Mouse (Mus musculus) adrenal gland, adult 2 months (tissue): Measurements from ENCODE around the gene Colgalt1. TPM values are rescaled to one million over a fixed set of nuclear protein-coding genes. Genes with fewer than 3 reads are reported as not detected.

ENCODE experiments used
- DNase-seq: peaks from one replicate; pipeline ENCODE4 v3.0.0; 2021
- microRNA-seq, 2 experiments: library from miRNA; unstranded; fragments of <30 nt; microRNA quantifications; one replicate each; pipeline ENCODE4 v1.2.0; 2021
- polyA plus RNA-seq: library from polyadenylated mRNA; depleted of rRNA; stranded (reverse); fragments of >200 nt; gene quantifications from 2 replicates; pipeline ENCODE4 v1.2.3, GENCODE M21; 2012; rRNA removed
- total RNA-seq, 2 experiments: library from RNA; stranded (reverse); gene quantifications; 2 replicates each; pipeline ENCODE4 v1.2.3; 2021

The Colgalt1 gene
- total and polyA plus RNA-seq, 3 experiments = 53.3 to 201 (median 60.8) TPM

- DNase-seq = peak; percentile 44
Observed at GRCm38 (mm10) chr8:71668220-71668975, 57.6 kb downstream of the Colgalt1 start.

GRCm38 (mm10) chr8:71670198-71670597 lies 59.4 kb downstream of the Colgalt1 start:
- no peak for DNase-seq

- DNase-seq = no peak
Observed at GRCm38 (mm10) chr8:71670621-71671548, 60.1 kb downstream of the Colgalt1 start.

GRCm38 (mm10) chr8:71671549-71671965 lies 60.8 kb downstream of the Colgalt1 start, which contains the start of gene Unc13a:
Unc13a (minus strand) TSS chr8:71671757.
- peak; percentile 92 for DNase-seq

- no peak for DNase-seq
Observed at GRCm38 (mm10) chr8:71672168-71672735, 61.5 kb downstream of the Colgalt1 start.

GRCm38 (mm10) chr8:71674071-71674470 lies 63.3 kb downstream of the Colgalt1 start:
- DNase-seq = no peak

Small RNA genes lying within 50 kb of the gene (microRNA-seq; reads per million reads assigned to microRNA genes)
- 0.83 to 1.1 reads per million in 2 experiments for gene Mir6769b

Other genes starting within 250 kb of the Colgalt1 start
- gene Use1, start 244.2 kb upstream of the Colgalt1 start, total RNA-seq = 100 to 1,000 TPM; 167 to 218 TPM
- gene Use1, start 244.2 kb upstream of the Colgalt1 start, polyA plus RNA-seq = 69.3 and 79.6 TPM in 2 replicates
- 10 to 100 TPM; 16.5 to 17.8 TPM for gene Ocel1, start 239.7 kb upstream of the Colgalt1 start, total RNA-seq
- gene Ocel1, start 239.7 kb upstream of the Colgalt1 start, polyA plus RNA-seq = 32.1 and 36.1 TPM in 2 replicates
- 10 to 100 TPM; 49.7 to 71.5 TPM for gene Nr2f6, start 229.0 kb upstream of the Colgalt1 start, total RNA-seq
- 335 and 389 TPM in 2 replicates for gene Nr2f6, start 229.0 kb upstream of the Colgalt1 start, polyA plus RNA-seq
- 10 to 100 TPM; 11.9 to 16.8 TPM for gene Ushbp1, start 215.2 kb upstream of the Colgalt1 start, total RNA-seq
- gene Ushbp1, start 215.2 kb upstream of the Colgalt1 start, polyA plus RNA-seq = 40.1 and 58.8 TPM in 2 replicates
- 100 to 1,000 TPM; 106 to 119 TPM for gene Babam1, start 214.1 kb upstream of the Colgalt1 start, total RNA-seq
- 143 and 164 TPM in 2 replicates for gene Babam1, start 214.1 kb upstream of the Colgalt1 start, polyA plus RNA-seq
- gene Ankle1, start 205.0 kb upstream of the Colgalt1 start, total RNA-seq = under 1 TPM; 0.48 to 0.58 TPM
- 3.4 and 4.2 TPM in 2 replicates for gene Ankle1, start 205.0 kb upstream of the Colgalt1 start, polyA plus RNA-seq
- 10 to 100 TPM; 52.1 to 64.4 TPM for gene Abhd8, start 147.3 kb upstream of the Colgalt1 start, total RNA-seq
- gene Abhd8, start 147.3 kb upstream of the Colgalt1 start, polyA plus RNA-seq = 220 and 223 TPM in 2 replicates
- gene Mrpl34, start 146.0 kb upstream of the Colgalt1 start, total RNA-seq = 100 to 1,000 TPM; 130 to 133 TPM
- gene Mrpl34, start 146.0 kb upstream of the Colgalt1 start, polyA plus RNA-seq = 230 and 261 TPM in 2 replicates
- 10 to 100 TPM; 54.7 to 76.7 TPM for gene Dda1, start 141.8 kb upstream of the Colgalt1 start, total RNA-seq
- 129 and 149 TPM in 2 replicates for gene Dda1, start 141.8 kb upstream of the Colgalt1 start, polyA plus RNA-seq
- gene Ano8, start 125.0 kb upstream of the Colgalt1 start, total RNA-seq = 10 to 100 TPM in 1 of 2 experiments, 1 to 10 TPM in 1; 9.9 to 16.4 TPM
- gene Ano8, start 125.0 kb upstream of the Colgalt1 start, polyA plus RNA-seq = 44.9 and 54.6 TPM in 2 replicates
- gene Gtpbp3, start 122.9 kb upstream of the Colgalt1 start, total RNA-seq = 10 to 100 TPM; 15.6 to 26.7 TPM
- gene Gtpbp3, start 122.9 kb upstream of the Colgalt1 start, polyA plus RNA-seq = 58.3 and 77.4 TPM in 2 replicates
- gene Plvap, start 99.2 kb upstream of the Colgalt1 start, total RNA-seq = 100 to 1,000 TPM; 198 to 219 TPM
- gene Plvap, start 99.2 kb upstream of the Colgalt1 start, polyA plus RNA-seq = 559 and 580 TPM in 2 replicates
- not detected for gene Ccdc194, start 85.3 kb upstream of the Colgalt1 start, total RNA-seq
- gene Ccdc194, start 85.3 kb upstream of the Colgalt1 start, polyA plus RNA-seq = not detected in 2 replicates
- gene Bst2, start 73.5 kb upstream of the Colgalt1 start, total RNA-seq = 10 to 100 TPM; 63.1 to 98.6 TPM
- 457 and 528 TPM in 2 replicates for gene Bst2, start 73.5 kb upstream of the Colgalt1 start, polyA plus RNA-seq
- gene Mvb12a, start 68.1 kb upstream of the Colgalt1 start, total RNA-seq = 10 to 100 TPM; 64.7 to 74.4 TPM
- 230 and 237 TPM in 2 replicates for gene Mvb12a, start 68.1 kb upstream of the Colgalt1 start, polyA plus RNA-seq
- gene Tmem221, start 52.1 kb upstream of the Colgalt1 start, total RNA-seq = 1 to 10 TPM; 4.1 to 6.8 TPM
- gene Tmem221, start 52.1 kb upstream of the Colgalt1 start, polyA plus RNA-seq = 31.6 and 35.2 TPM in 2 replicates
- 1 to 10 TPM; 1.2 to 1.6 TPM for gene Nxnl1, start 44.4 kb upstream of the Colgalt1 start, total RNA-seq
- 0.26 and 0.54 TPM in 2 replicates for gene Nxnl1, start 44.4 kb upstream of the Colgalt1 start, polyA plus RNA-seq
- gene Slc27a1, start 42.1 kb upstream of the Colgalt1 start, total RNA-seq = 100 to 1,000 TPM; 195 to 212 TPM
- 479 and 725 TPM in 2 replicates for gene Slc27a1, start 42.1 kb upstream of the Colgalt1 start, polyA plus RNA-seq
- gene Pgls, start 18.8 kb upstream of the Colgalt1 start, total RNA-seq = 100 to 1,000 TPM; 125 to 142 TPM
- gene Pgls, start 18.8 kb upstream of the Colgalt1 start, polyA plus RNA-seq = 675 and 694 TPM in 2 replicates
- gene Fam129c, start 13.3 kb upstream of the Colgalt1 start, total RNA-seq = 1 to 10 TPM; 2.1 to 2.5 TPM
- 2.0 and 2.5 TPM in 2 replicates for gene Fam129c, start 13.3 kb upstream of the Colgalt1 start, polyA plus RNA-seq
- gene Unc13a, start 60.8 kb downstream of the Colgalt1 start, total RNA-seq = 10 to 100 TPM in 1 of 2 experiments, 1 to 10 TPM in 1; 6.0 to 10.5 TPM
- 4.4 and 6.3 TPM in 2 replicates for gene Unc13a, start 60.8 kb downstream of the Colgalt1 start, polyA plus RNA-seq
- 10 to 100 TPM in 1 of 2 experiments, 1 to 10 TPM in 1; 9.4 to 19.0 TPM for gene Jak3, start 65.3 kb downstream of the Colgalt1 start, total RNA-seq
- 32.3 and 44.2 TPM in 2 replicates for gene Jak3, start 65.3 kb downstream of the Colgalt1 start, polyA plus RNA-seq
- 1 to 10 TPM; 7.1 to 7.5 TPM for gene Insl3, start 78.2 kb downstream of the Colgalt1 start, total RNA-seq
- 39.2 and 39.3 TPM in 2 replicates for gene Insl3, start 78.2 kb downstream of the Colgalt1 start, polyA plus RNA-seq
- gene B3gnt3, start 90.8 kb downstream of the Colgalt1 start, total RNA-seq = 1 to 10 TPM; 4.4 to 5.7 TPM
- 14.4 and 17.5 TPM in 2 replicates for gene B3gnt3, start 90.8 kb downstream of the Colgalt1 start, polyA plus RNA-seq
- 1 to 10 TPM; 1.8 to 2.7 TPM for gene Fcho1, start 114.7 kb downstream of the Colgalt1 start, total RNA-seq
- gene Fcho1, start 114.7 kb downstream of the Colgalt1 start, polyA plus RNA-seq = 8.2 and 10.6 TPM in 2 replicates